Mouse (Mus musculus): ENCODE measurements around the gene Atp6v0e2. TPM values are rescaled to one million over a fixed set of nuclear protein-coding genes. Genes with fewer than 3 reads are reported as not detected.
A peak's percentile ranks its signal among the peaks of the same experiment; 100 is the strongest.

Atp6v0e2 gene
- 13.4 and 13.9 TPM in 2 replicates for polyA plus RNA-seq (2015; fragmentation: Nextera tagmentation; extraction: Ambion mirVana)

DNA sequence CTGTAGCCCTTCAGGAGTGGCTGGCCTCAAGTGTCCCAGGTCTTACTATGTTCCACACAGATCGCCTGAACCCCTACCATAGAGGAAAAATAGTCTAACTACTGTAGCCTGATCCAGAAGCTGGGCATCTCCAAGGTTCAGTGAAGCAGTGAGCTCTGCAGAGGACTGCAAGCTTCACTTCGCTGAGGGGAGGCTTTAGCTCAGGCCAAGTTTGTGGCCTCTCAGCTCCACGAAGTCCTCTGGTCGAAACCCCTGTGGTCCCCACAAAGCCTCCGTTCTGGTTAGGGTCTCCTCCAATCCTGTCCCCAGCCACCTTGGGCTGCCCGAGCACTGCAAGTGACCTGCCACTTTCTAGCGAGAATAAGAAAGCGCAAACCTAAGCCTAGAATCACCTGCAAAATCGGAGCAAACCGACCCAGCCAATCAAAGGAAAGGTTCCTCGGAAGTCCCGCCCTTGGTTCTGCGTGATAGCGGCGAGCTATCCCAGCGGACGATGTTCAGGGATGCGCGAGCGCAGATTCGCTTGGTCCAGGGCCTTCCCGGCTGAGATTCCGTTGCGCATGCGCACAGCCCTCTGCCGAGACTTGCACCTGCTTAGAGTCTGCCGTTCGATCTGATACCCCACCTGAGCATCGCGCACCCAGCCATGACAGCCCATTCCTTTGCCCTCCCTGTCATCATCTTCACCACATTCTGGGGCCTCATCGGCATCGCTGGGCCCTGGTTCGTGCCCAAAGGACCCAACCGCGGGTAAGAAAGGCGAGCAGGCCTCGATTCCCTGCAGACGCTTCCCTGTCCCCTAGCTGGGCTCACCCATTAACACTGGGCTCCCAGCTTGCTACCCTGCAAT lies at the start of gene Atp6v0e2:
Gene Atp6v0e2, plus strand, starts transcription at position 511 of the 850 bp plus-strand sequence.
- Histone ChIP-seq H3K9ac (peak within 1 kb of the TSS; percentile 66), H3K27me3 (no peaks in the 10 kb centered on the region), H3K4me2 (peak within 1 kb of the TSS; percentile 73), H3K4me1 (peaks cover 30% of the 10 kb centered on the region), H3K36me3 (peaks cover 11% of the 10 kb centered on the region), H3K9me3 (no peaks in the 10 kb centered on the region), H3K27ac (no peak within 1 kb of the TSS), H3K4me3 (peak within 1 kb of the TSS; percentile 45)
- 5% methylated on average over 38 of the region's 38 CpGs for WGBS
- ATAC-seq (ENCODE audit: insufficient number of reproducible peaks, insufficient read depth, low FRiP score, low TSS enrichment, low read depth) = peak; percentile 80

DNA sequence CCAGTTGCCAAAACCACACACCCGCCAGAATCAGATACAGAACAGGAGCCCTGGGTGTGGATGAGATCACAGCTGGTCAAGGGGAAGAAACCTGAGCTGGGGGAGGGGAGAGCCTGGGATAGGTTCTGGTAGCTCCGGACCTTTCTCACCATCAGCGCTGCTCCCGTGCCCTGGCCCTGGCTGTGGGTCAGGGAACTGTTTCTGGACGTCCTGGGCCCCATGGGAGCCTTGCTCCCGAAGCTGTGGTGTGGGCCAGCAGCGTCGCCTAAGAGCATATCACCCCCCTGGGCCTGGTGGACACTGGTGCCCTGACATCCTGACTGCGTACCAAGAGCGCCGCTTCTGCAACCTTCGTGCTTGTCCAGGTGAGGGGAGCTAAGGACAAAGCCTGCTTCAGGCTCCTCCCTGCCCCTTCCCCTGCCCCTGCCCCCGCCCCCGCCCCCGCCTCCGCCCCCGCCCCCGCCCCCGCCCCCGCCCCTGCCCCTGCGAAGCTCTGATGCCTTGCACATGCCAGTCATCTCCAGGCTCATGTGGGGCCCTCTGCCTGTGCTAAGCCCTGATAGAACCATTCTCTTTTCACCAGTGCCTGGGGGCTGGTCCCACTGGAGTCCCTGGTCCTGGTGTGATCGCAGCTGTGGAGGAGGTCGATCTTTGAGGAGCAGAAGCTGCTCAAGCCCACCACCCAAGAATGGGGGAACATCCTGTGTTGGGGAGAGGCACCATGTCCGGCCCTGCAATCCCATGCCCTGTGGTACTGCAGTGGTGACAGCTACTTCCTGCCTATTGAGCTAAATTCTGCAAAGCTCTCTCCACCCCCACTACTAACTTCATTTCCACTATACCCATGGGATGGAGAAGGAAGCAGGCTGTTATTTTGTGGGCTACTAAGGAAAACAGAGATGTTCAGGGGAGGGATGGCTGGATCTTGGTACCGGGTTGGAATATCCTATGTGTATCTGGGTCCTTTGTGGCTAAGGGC lies 49.4 kb upstream of the Atp6v0e2 start:
- Histone ChIP-seq H3K27me3 (0 out of 2 replicates have a peak, but pooled peaks cover 6% of the 10 kb centered on the region), H3K27ac (peak overlapping the region; percentile 74), H3K4me1 (peaks cover 25% of the 10 kb centered on the region), H3K9ac (peak overlapping the region; percentile 75), H3K4me2 (peak overlapping the region; percentile 73), H3K9me3 (no peaks in the 10 kb centered on the region), H3K36me3 (no peaks in the 10 kb centered on the region), H3K4me3 (peak overlapping the region; percentile 41)
- 9% methylated on average over 16 of the region's 25 CpGs for whole genome bisulfite sequencing
- ATAC-seq (ENCODE audit: insufficient number of reproducible peaks, insufficient read depth, low FRiP score, low TSS enrichment, low read depth) = peak; percentile 34

DNA sequence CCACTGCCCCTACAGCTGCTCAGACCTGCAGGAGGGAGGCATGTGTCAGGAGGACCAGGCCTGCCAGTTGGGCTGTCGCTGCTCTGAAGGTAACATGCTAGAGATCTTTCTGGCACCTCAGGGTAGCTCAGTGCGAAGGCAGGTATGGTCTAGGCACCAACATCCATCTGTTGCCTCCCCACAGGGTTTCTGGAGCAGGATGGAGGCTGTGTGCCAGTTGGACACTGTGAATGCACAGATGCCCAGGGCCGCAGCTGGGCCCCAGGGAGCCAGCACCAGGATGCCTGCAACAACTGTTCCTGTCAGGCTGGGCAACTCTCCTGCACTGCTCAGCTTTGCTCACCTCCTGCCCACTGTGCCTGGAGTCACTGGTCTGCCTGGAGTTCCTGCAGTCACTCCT lies 47.7 kb upstream of the Atp6v0e2 start:
- H3K4me1 ChIP-seq = peaks cover 21% of the 10 kb centered on the region
- 0 out of 2 replicates have a peak, but pooled peaks cover 6% of the 10 kb centered on the region for H3K27me3 ChIP-seq
- no peak for ATAC-seq (ENCODE audit: insufficient number of reproducible peaks, insufficient read depth, low FRiP score, low TSS enrichment, low read depth)
- H3K36me3 ChIP-seq = no peaks in the 10 kb centered on the region
- H3K9ac ChIP-seq = 0 out of 2 replicates have a peak overlapping the region, but pooled peaks have one; percentile 27
- H3K27ac ChIP-seq = no peak overlapping the region
- H3K4me2 ChIP-seq = no peak overlapping the region
- no peak overlapping the region for H3K4me3 ChIP-seq
- no peaks in the 10 kb centered on the region for H3K9me3 ChIP-seq
- WGBS = 85% methylated on average over 3 of the region's 3 CpGs

DNA sequence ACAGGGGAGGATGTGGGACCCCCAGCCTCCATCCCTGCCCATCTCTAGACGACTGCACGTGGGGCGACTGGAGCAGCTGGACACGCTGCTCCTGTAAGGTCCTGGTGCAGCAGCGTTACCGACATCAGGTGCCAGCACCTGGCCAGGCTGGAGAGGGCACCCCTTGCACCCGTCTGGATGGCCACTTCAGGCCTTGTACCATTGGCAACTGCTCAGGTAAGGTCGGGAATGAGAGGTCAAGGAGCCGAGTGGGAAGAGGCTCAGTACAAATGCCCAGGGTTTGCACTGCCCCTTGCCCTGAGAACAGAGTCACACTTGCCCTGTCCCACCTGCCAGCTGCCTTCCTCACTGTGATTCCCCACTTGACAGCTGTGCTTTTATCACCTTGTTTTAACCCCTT lies 46.1 kb upstream of the Atp6v0e2 start:
- H3K9me3 ChIP-seq = no peaks in the 10 kb centered on the region
- no peak overlapping the region for H3K9ac ChIP-seq
- no peak overlapping the region for H3K4me3 ChIP-seq
- 0 out of 2 replicates have a peak, but pooled peaks cover 6% of the 10 kb centered on the region for H3K27me3 ChIP-seq
- no peaks in the 10 kb centered on the region for H3K36me3 ChIP-seq
- peaks cover 20% of the 10 kb centered on the region for H3K4me1 ChIP-seq
- no peak for ATAC-seq (ENCODE audit: insufficient number of reproducible peaks, insufficient read depth, low FRiP score, low TSS enrichment, low read depth)
- no peak overlapping the region for H3K27ac ChIP-seq
- 71% methylated on average over 9 of the region's 9 CpGs for WGBS
- no peak overlapping the region for H3K4me2 ChIP-seq

DNA sequence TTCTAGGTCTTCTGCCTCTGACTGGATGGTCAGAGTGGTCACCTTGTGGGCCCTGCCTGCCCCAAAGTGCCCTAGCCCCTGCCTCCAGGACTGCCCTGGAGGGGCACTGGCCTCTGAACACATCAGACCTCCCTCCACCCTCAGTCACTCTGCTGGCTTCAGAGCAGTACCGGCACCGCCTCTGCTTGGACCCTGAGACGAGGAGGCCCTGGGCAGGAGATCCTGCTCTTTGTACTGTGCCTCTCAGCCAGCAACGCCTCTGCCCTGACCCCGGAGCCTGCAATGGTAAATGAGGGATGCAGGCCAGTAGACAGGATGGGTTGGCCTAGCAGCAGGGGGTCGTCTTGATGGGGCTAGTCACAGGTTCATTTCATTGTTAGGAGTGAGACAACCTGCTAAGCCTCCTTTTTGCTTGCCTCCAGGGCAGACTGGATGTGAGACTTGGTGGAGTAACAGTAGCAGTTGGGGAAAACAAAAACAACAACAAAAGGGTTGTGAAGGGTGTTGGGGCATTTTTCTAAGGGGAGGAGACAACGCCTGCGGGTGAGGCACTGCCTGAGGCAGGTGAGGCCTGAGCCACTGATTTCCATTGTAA lies 44.2 kb upstream of the Atp6v0e2 start:
- H3K4me3 ChIP-seq = no peak overlapping the region
- no peaks in the 10 kb centered on the region for H3K36me3 ChIP-seq
- 14% methylated on average over 8 of the region's 8 CpGs for WGBS
- 0 out of 2 replicates have a peak overlapping the region, but pooled peaks have one; percentile 27 for H3K9ac ChIP-seq
- H3K4me2 ChIP-seq = no peak overlapping the region
- ATAC-seq (ENCODE audit: insufficient number of reproducible peaks, insufficient read depth, low FRiP score, low TSS enrichment, low read depth) = no peak
- no peaks in the 10 kb centered on the region for H3K9me3 ChIP-seq
- peaks cover 8% of the 10 kb centered on the region for H3K4me1 ChIP-seq
- 0 out of 2 replicates have a peak, but pooled peaks cover 6% of the 10 kb centered on the region for H3K27me3 ChIP-seq
- H3K27ac ChIP-seq = no peak overlapping the region

DNA sequence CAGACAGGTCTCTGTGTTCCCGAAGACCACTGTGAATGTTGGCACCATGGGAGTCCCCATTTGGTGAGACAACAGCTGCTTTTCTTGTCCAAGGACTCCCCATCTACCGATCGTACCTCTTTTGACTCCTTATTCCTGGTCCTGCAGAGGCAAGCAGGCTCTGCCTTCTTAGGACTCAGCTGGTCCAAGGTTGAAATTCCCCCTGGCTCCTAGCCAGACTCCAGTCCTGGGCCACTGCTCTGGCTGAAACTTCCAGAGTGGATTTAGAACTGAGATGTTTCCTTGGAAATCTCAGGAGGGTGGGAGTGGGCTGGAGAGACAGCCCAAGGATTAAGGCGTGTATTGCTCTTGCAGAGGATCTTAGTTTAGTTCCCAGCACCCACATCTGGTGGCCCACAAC lies 39.9 kb upstream of the Atp6v0e2 start:
- ATAC-seq (ENCODE audit: insufficient number of reproducible peaks, insufficient read depth, low FRiP score, low TSS enrichment, low read depth) = no peak
- WGBS = 90% methylated on average over 4 of the region's 4 CpGs
- H3K27me3 ChIP-seq = 0 out of 2 replicates have a peak, but pooled peaks cover 2% of the 10 kb centered on the region
- no peaks in the 10 kb centered on the region for H3K36me3 ChIP-seq
- H3K4me2 ChIP-seq = no peak overlapping the region
- no peak overlapping the region for H3K9ac ChIP-seq
- no peak overlapping the region for H3K4me3 ChIP-seq
- H3K27ac ChIP-seq = no peak overlapping the region
- H3K4me1 ChIP-seq = no peaks in the 10 kb centered on the region
- no peaks in the 10 kb centered on the region for H3K9me3 ChIP-seq

DNA sequence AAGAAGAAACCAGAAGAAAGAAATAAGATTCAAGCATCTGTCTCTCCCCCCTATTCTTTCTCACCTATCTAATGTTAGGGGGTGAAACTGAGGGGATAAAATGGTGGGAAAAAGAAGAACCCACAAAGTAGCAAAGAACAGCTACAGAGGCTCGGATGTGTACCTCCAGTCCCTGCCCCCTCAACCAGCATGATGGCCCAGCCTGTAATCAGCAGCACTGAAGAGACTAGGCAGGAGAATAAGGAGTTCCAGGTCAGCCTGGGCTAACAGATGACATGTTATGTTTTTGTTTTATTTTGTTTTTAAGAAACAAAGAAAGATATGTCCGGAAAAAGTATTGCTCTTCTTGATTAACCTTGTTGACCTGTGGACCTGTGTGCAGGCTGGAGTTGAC lies 33.6 kb upstream of the Atp6v0e2 start:
- Histone ChIP-seq H3K9me3 (no peaks in the 10 kb centered on the region), H3K4me3 (peak overlapping the region; percentile 75), H3K36me3 (peaks cover 6% of the 10 kb centered on the region), H3K4me2 (peak overlapping the region; percentile 78), H3K4me1 (peaks cover 11% of the 10 kb centered on the region), H3K27me3 (no peaks in the 10 kb centered on the region), H3K9ac (no peak overlapping the region), H3K27ac (no peak overlapping the region)
- ATAC-seq (ENCODE audit: insufficient number of reproducible peaks, insufficient read depth, low FRiP score, low TSS enrichment, low read depth) = 0 out of 2 replicates have a peak, but pooled peaks have one; percentile 53
- 11% methylated on average over 2 of the region's 2 CpGs for whole genome bisulfite sequencing

DNA sequence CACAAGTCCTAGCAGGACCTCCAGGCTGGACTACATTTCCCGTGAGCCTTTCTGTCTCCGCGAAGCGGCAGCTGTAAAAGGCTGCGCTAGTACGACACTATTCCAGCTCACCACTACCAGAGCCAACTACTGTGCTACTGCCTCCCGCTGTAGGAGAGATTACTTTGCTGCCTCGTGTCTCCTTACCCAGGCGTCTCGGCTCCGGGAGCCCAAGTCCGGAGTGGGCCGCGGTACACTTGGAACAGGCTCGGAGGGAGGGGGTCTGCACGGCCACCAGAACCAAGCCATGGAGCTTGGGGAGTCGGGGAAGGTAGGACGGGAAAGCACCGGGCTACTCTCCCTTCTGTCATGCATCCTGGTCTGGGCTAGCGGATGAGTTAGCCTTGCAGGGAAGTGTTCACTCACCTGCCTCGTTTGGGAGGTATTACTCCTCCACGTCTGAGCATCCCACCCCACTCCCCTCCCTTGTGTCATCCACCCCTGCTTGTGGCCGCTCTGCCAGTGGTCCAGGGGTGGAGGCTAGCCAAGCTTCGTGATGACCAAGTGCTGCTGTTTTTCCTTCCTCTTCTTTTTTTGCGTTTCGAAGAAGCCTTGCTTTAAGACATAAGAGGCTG lies 33.1 kb upstream of the Atp6v0e2 start:
- Histone ChIP-seq H3K4me1 (peaks cover 11% of the 10 kb centered on the region), H3K4me2 (peak overlapping the region; percentile 78), H3K4me3 (peak overlapping the region; percentile 75), H3K9ac (peak overlapping the region; percentile 82), H3K9me3 (no peaks in the 10 kb centered on the region), H3K27ac (peak overlapping the region; percentile 85), H3K36me3 (peaks cover 7% of the 10 kb centered on the region), H3K27me3 (no peaks in the 10 kb centered on the region)
- peak; percentile 95 for ATAC-seq (ENCODE audit: insufficient number of reproducible peaks, insufficient read depth, low FRiP score, low TSS enrichment, low read depth)
- WGBS = under 1% methylated on average over 26 of the region's 26 CpGs

DNA sequence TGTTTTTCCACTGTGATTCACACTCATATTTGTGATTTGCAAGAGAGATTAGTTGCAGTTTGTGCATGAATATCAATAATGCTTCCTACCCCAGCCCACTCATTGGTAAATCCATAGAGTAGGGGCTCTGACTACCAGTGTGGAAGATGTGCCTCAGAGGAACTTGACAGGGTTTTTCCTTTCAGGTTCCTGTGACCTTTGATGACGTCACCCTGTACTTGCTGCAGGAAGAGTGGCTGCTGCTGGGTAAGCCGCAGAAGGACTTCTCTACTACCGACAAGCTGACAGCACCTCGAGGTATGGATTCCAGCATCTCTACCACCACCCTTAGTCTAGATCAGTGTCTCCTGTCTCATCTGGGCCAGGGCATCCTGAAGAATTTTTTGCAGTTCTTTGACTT lies 29.3 kb upstream of the Atp6v0e2 start:
- Histone ChIP-seq H3K4me1 (peaks cover 11% of the 10 kb centered on the region), H3K9ac (no peak overlapping the region)
- 72% methylated on average over 4 of the region's 4 CpGs for WGBS

DNA sequence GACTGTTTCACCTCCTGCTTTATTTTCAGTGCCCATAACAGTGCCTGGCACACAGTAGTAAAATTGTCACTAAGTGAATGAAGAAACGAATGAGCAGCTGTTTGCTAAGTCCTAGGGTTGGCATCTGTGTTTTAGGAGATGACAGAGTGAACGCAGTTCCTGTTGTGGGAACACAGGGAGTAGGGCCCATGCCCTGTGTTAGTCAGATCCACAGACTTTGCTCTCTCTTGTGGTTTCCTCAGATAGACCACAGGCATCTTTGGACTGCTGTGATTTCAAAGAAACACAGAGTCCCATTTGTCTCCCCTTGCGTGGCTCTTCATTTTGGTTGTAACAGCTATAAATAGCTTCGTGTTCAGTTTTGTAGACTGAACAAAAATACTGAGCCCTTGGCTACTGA lies 27.0 kb upstream of the Atp6v0e2 start:
- ATAC-seq (ENCODE audit: insufficient number of reproducible peaks, insufficient read depth, low FRiP score, low TSS enrichment, low read depth) = no peak
- no peak overlapping the region for H3K4me2 ChIP-seq
- peak overlapping the region; percentile 44 for H3K27ac ChIP-seq
- H3K4me3 ChIP-seq = no peak overlapping the region
- H3K36me3 ChIP-seq = peaks cover 59% of the 10 kb centered on the region
- H3K9ac ChIP-seq = no peak overlapping the region
- peaks cover 3% of the 10 kb centered on the region for H3K4me1 ChIP-seq
- no peaks in the 10 kb centered on the region for H3K27me3 ChIP-seq
- H3K9me3 ChIP-seq = no peaks in the 10 kb centered on the region
- 59% methylated on average over 4 of the region's 4 CpGs for WGBS

More for the DNA sequence above, 29.3 kb upstream of the Atp6v0e2 start:
- no peak for ATAC-seq (ENCODE audit: insufficient number of reproducible peaks, insufficient read depth, low FRiP score, low TSS enrichment, low read depth)
- no peaks in the 10 kb centered on the region for H3K27me3 ChIP-seq
- no peaks in the 10 kb centered on the region for H3K9me3 ChIP-seq
- no peak overlapping the region for H3K4me3 ChIP-seq
- H3K4me2 ChIP-seq = no peak overlapping the region
- no peak overlapping the region for H3K27ac ChIP-seq
- peaks cover 35% of the 10 kb centered on the region for H3K36me3 ChIP-seq
